In the genomic region with DNA sequence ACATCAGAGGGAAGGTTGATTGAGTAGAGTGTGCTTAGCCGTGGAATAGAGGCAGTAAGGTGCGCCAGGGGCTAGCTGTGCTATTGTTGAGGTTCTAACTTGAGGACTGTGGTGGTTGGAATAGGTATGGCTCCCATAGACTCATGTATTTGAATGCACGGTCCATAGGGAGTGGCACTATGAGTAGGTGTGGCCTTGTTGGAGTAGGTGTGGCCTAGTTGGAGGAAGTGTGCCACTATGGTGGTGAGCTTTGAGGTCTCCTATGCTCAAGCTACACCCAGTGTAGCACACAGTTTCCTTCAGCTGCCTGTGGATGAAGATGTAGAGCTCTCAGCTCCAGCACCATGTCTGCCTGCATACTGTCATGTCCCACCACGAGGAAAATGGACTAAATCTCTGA, we compare ENCODE assay signal across 13 mouse cellular contexts.
"Had no signal": no experiment of that assay in that cellular context is flagged by ENCODE, and none has a peak within 500 bp of the region (broad histone marks: within the 10 kb centered on the region; RNA-seq: fewer than 3 reads in every experiment).

No protein-coding gene starts in this region.

- ATAC-seq: liver, postnatal 0 days; lung, postnatal 0 days; midbrain, embryonic 16.5 days had no signal

- H3K9me3 ChIP-seq: liver, embryonic 15.5 days; lung, embryonic 15.5 days; midbrain, embryonic 10.5 days; midbrain, embryonic 12.5 days; neural tube, embryonic 13.5 days; neural tube, embryonic 15.5 days; stomach, embryonic 15.5 days had no signal

- H3K9ac ChIP-seq: liver, embryonic 15.5 days; liver, postnatal 0 days; lung, embryonic 15.5 days; midbrain, embryonic 12.5 days; neural tube, embryonic 13.5 days; neural tube, embryonic 15.5 days; stomach, embryonic 15.5 days had no signal

- H3K27ac ChIP-seq: liver, embryonic 15.5 days; lung, embryonic 15.5 days; macrophage; midbrain, embryonic 10.5 days; midbrain, embryonic 12.5 days; neural tube, embryonic 13.5 days; neural tube, embryonic 15.5 days; stomach, embryonic 15.5 days had no signal

- H3K4me3 ChIP-seq: liver, embryonic 15.5 days; lung, embryonic 15.5 days; midbrain, embryonic 10.5 days; midbrain, embryonic 12.5 days; myocyte; neural tube, embryonic 13.5 days; neural tube, embryonic 15.5 days; stomach, embryonic 15.5 days had no signal

- H3K4me2 ChIP-seq: liver, embryonic 15.5 days; lung, embryonic 15.5 days; midbrain, embryonic 12.5 days; neural tube, embryonic 13.5 days; neural tube, embryonic 15.5 days; stomach, embryonic 15.5 days had no signal

- H3K4me1 ChIP-seq: liver, embryonic 15.5 days; lung, embryonic 15.5 days; midbrain, embryonic 10.5 days; midbrain, embryonic 12.5 days; neural tube, embryonic 13.5 days; neural tube, embryonic 15.5 days; stomach, embryonic 15.5 days had no signal

- H3K27me3 ChIP-seq: lung, embryonic 15.5 days; midbrain, embryonic 12.5 days; neural tube, embryonic 13.5 days; neural tube, embryonic 15.5 days; stomach, embryonic 15.5 days had no signal

- H3K36me3 ChIP-seq: liver, embryonic 15.5 days; lung, embryonic 15.5 days; midbrain, embryonic 10.5 days; midbrain, embryonic 12.5 days; neural tube, embryonic 13.5 days; neural tube, embryonic 15.5 days; stomach, embryonic 15.5 days had no signal

- DNase-seq: thymus, adult 18-20 months had no signal
